Mouse (Mus musculus): Measurements from ENCODE around the gene Il17re. TPM values are rescaled to one million over a fixed set of nuclear protein-coding genes. Genes with fewer than 3 reads are reported as not detected.

Gene Il17re
- polyA plus RNA-seq, 1 experiment from 2014 or later = 0.40 TPM

- Histone ChIP-seq H3K4me3 (ENCODE audit: low read depth, low read length) (no peak overlapping the region), H3K9me3 (ENCODE audit: control insufficient read depth, low read length) (no peaks in the 10 kb centered on the region; the same call in 1 of the 2 replicates), H3K27ac (ENCODE audit: low read depth, low read length) (no peak overlapping the region), H3K36me3 (ENCODE audit: control insufficient read depth, insufficient read depth, low read length) (no peaks in the 10 kb centered on the region), H3K9ac (ENCODE audit: low read length) (no peak overlapping the region), H3K4me2 (no peak overlapping the region), H3K27me3 (ENCODE audit: control insufficient read depth, insufficient read depth, low read length) (no peaks in the 10 kb centered on the region), H3K4me1 (ENCODE audit: control insufficient read depth, insufficient read depth, low read length) (no peaks in the 10 kb centered on the region)
- DNase-seq (ENCODE audit: low spot score, missing footprints) (peak; percentile 49), ATAC-seq (ENCODE audit: low FRiP score) (no peak)
- WGBS = 93% methylated on average over 16 of the region's 16 CpGs
Observed at GRCm38 (mm10) chr6:113428006-113428405, 30.3 kb upstream of the Il17re start.

- H3K9me3 ChIP-seq (ENCODE audit: control insufficient read depth, low read length) = no peaks in the 10 kb centered on the region; the same call in 1 of the 2 replicates
- no peaks in the 10 kb centered on the region for H3K4me1 ChIP-seq (ENCODE audit: control insufficient read depth, insufficient read depth, low read length)
- no peak overlapping the region for H3K9ac ChIP-seq (ENCODE audit: low read length)
- no peak overlapping the region for H3K4me3 ChIP-seq (ENCODE audit: low read depth, low read length)
- ATAC-seq (ENCODE audit: low FRiP score) = no peak
- no peak overlapping the region for H3K27ac ChIP-seq (ENCODE audit: low read depth, low read length)
- H3K4me2 ChIP-seq = no peak overlapping the region
- H3K27me3 ChIP-seq (ENCODE audit: control insufficient read depth, insufficient read depth, low read length) = no peaks in the 10 kb centered on the region
- 81% methylated on average over 3 of the region's 3 CpGs for WGBS
- no peak for DNase-seq (ENCODE audit: low spot score, missing footprints)
- no peaks in the 10 kb centered on the region for H3K36me3 ChIP-seq (ENCODE audit: control insufficient read depth, insufficient read depth, low read length)
Observed at GRCm38 (mm10) chr6:113429965-113430364, 28.3 kb upstream of the Il17re start.

- peak; percentile 28 for DNase-seq (ENCODE audit: low spot score, missing footprints)
- Histone ChIP-seq H3K4me3 (ENCODE audit: low read depth, low read length) (no peak overlapping the region), H3K36me3 (ENCODE audit: control insufficient read depth, insufficient read depth, low read length) (no peaks in the 10 kb centered on the region), H3K4me2 (no peak overlapping the region), H3K9me3 (ENCODE audit: control insufficient read depth, low read length) (no peaks in the 10 kb centered on the region; the same call in 1 of the 2 replicates), H3K27ac (ENCODE audit: low read depth, low read length) (no peak overlapping the region), H3K27me3 (ENCODE audit: control insufficient read depth, insufficient read depth, low read length) (no peaks in the 10 kb centered on the region), H3K4me1 (ENCODE audit: control insufficient read depth, insufficient read depth, low read length) (no peaks in the 10 kb centered on the region), H3K9ac (ENCODE audit: low read length) (no peak overlapping the region)
- 64% methylated on average over 3 of the region's 3 CpGs for WGBS
- no peak for ATAC-seq (ENCODE audit: low FRiP score)
Observed at GRCm38 (mm10) chr6:113430846-113431245, 27.4 kb upstream of the Il17re start.

- Histone ChIP-seq H3K9me3 (ENCODE audit: control insufficient read depth, low read length) (no peaks in the 10 kb centered on the region; the same call in 1 of the 2 replicates), H3K9ac (ENCODE audit: low read length) (no peak overlapping the region), H3K27ac (ENCODE audit: low read depth, low read length) (no peak overlapping the region), H3K4me3 (ENCODE audit: low read depth, low read length) (no peak overlapping the region), H3K27me3 (ENCODE audit: control insufficient read depth, insufficient read depth, low read length) (no peaks in the 10 kb centered on the region), H3K36me3 (ENCODE audit: control insufficient read depth, insufficient read depth, low read length) (no peaks in the 10 kb centered on the region), H3K4me1 (ENCODE audit: control insufficient read depth, insufficient read depth, low read length) (no peaks in the 10 kb centered on the region), H3K4me2 (no peak overlapping the region)
- DNase-seq (ENCODE audit: low spot score, missing footprints) = peak; percentile 67
- ATAC-seq (ENCODE audit: low FRiP score) = no peak
- WGBS = 69% methylated on average over 3 of the region's 3 CpGs
Observed at GRCm38 (mm10) chr6:113431801-113432200, 26.5 kb upstream of the Il17re start.

DNA sequence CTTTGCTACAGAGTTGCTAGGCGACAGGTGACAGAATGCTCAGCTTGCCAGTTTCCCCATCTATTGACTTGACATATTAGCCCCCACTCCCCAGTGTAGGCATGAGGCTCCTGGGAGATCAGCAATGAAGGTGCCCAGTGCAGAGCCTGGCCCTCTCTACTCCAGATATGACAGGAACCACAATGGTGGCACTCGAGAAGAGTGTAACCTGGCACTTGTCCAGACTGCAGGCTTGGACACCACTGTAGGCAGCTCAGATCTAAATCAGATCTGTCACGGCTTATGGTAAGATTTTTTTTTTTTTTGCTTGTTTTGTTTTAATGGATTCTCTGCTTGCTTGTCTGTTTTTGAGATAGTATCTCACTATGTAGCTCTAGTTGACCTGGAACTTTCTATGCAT lies 24.6 kb upstream of the Il17re start:
- Histone ChIP-seq H3K27ac (ENCODE audit: low read depth, low read length) (no peak overlapping the region), H3K4me3 (ENCODE audit: low read depth, low read length) (no peak overlapping the region), H3K36me3 (ENCODE audit: control insufficient read depth, insufficient read depth, low read length) (no peaks in the 10 kb centered on the region), H3K9ac (ENCODE audit: low read length) (no peak overlapping the region), H3K4me1 (ENCODE audit: control insufficient read depth, insufficient read depth, low read length) (no peaks in the 10 kb centered on the region), H3K4me2 (no peak overlapping the region), H3K27me3 (ENCODE audit: control insufficient read depth, insufficient read depth, low read length) (no peaks in the 10 kb centered on the region), H3K9me3 (ENCODE audit: control insufficient read depth, low read length) (no peaks in the 10 kb centered on the region)
- ATAC-seq (ENCODE audit: low FRiP score) (no peak), DNase-seq (ENCODE audit: low spot score, missing footprints) (no peak)
- 78% methylated on average over 3 of the region's 3 CpGs for WGBS

DNA sequence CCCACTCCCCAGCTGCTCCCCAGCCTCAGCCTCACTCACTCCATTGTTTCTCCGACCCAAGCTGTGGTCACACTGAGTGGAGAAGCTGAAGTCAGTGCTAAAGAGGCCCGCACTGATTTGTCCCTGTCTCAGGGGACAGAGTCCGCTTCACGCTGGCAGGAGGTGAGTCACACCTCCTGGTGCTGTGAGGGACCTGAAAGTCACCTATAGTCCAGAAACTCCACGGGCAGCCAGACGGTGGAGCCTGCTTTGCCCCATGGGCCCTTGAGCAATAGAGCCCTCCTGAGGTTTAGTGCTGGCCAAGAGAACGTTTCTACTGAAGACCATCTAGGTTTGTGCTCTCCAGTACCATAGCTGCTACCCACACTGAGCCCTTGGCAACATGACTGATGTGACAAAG lies 23.6 kb upstream of the Il17re start:
- no peak overlapping the region for H3K9ac ChIP-seq (ENCODE audit: low read length)
- no peak overlapping the region for H3K27ac ChIP-seq (ENCODE audit: low read depth, low read length)
- no peak for ATAC-seq (ENCODE audit: low FRiP score)
- WGBS = 75% methylated on average over 7 of the region's 7 CpGs
- no peak overlapping the region for H3K4me2 ChIP-seq
- no peak overlapping the region for H3K4me3 ChIP-seq (ENCODE audit: low read depth, low read length)
- no peaks in the 10 kb centered on the region for H3K9me3 ChIP-seq (ENCODE audit: control insufficient read depth, low read length)
- DNase-seq (ENCODE audit: low spot score, missing footprints) = no peak
- no peaks in the 10 kb centered on the region for H3K36me3 ChIP-seq (ENCODE audit: control insufficient read depth, insufficient read depth, low read length)
- H3K27me3 ChIP-seq (ENCODE audit: control insufficient read depth, insufficient read depth, low read length) = no peaks in the 10 kb centered on the region
- no peaks in the 10 kb centered on the region for H3K4me1 ChIP-seq (ENCODE audit: control insufficient read depth, insufficient read depth, low read length)

GRCm38 (mm10) chr6:113435664-113436205 lies 22.5 kb upstream of the Il17re start, which contains the start of gene Cidec:
Gene Cidec (minus strand): TSS chr6:113435760.
- ATAC-seq (ENCODE audit: low FRiP score) = no peak
- Histone ChIP-seq H3K4me1 (ENCODE audit: control insufficient read depth, insufficient read depth, low read length) (no peaks in the 10 kb centered on the region), H3K4me3 (ENCODE audit: low read depth, low read length) (no peak within 1 kb of the TSS), H3K9me3 (ENCODE audit: control insufficient read depth, low read length) (no peaks in the 10 kb centered on the region), H3K27ac (ENCODE audit: low read depth, low read length) (no peak within 1 kb of the TSS), H3K27me3 (ENCODE audit: control insufficient read depth, insufficient read depth, low read length) (no peaks in the 10 kb centered on the region), H3K4me2 (no peak within 1 kb of the TSS), H3K36me3 (ENCODE audit: control insufficient read depth, insufficient read depth, low read length) (no peaks in the 10 kb centered on the region), H3K9ac (ENCODE audit: low read length) (no peak within 1 kb of the TSS)
- 75% methylated on average over 9 of the region's 9 CpGs for WGBS
- peak; percentile 72 for DNase-seq (ENCODE audit: low spot score, missing footprints)

- Histone ChIP-seq H3K27me3 (ENCODE audit: control insufficient read depth, insufficient read depth, low read length) (no peaks in the 10 kb centered on the region), H3K4me3 (ENCODE audit: low read depth, low read length) (no peak overlapping the region), H3K27ac (ENCODE audit: low read depth, low read length) (no peak overlapping the region), H3K9me3 (ENCODE audit: control insufficient read depth, low read length) (no peaks in the 10 kb centered on the region), H3K36me3 (ENCODE audit: control insufficient read depth, insufficient read depth, low read length) (no peaks in the 10 kb centered on the region), H3K4me1 (ENCODE audit: control insufficient read depth, insufficient read depth, low read length) (no peaks in the 10 kb centered on the region), H3K9ac (ENCODE audit: low read length) (no peak overlapping the region), H3K4me2 (no peak overlapping the region)
- ATAC-seq (ENCODE audit: low FRiP score) (no peak), DNase-seq (ENCODE audit: low spot score, missing footprints) (peak; percentile 79)
- 82% methylated on average over 12 of the region's 12 CpGs for WGBS
Observed at GRCm38 (mm10) chr6:113437135-113437534, 21.1 kb upstream of the Il17re start.

- H3K4me3 ChIP-seq (ENCODE audit: low read depth, low read length) = no peak overlapping the region
- H3K9me3 ChIP-seq (ENCODE audit: control insufficient read depth, low read length) = no peaks in the 10 kb centered on the region
- no peak overlapping the region for H3K27ac ChIP-seq (ENCODE audit: low read depth, low read length)
- DNase-seq (ENCODE audit: low spot score, missing footprints) (peak; percentile 78), ATAC-seq (ENCODE audit: low FRiP score) (no peak)
- H3K27me3 ChIP-seq (ENCODE audit: control insufficient read depth, insufficient read depth, low read length) = no peaks in the 10 kb centered on the region
- H3K36me3 ChIP-seq (ENCODE audit: control insufficient read depth, insufficient read depth, low read length) = no peaks in the 10 kb centered on the region
- H3K4me2 ChIP-seq = no peak overlapping the region
- peaks cover 7% of the 10 kb centered on the region; the same call in 1 of the 2 replicates for H3K4me1 ChIP-seq (ENCODE audit: control insufficient read depth, insufficient read depth, low read length)
- H3K9ac ChIP-seq (ENCODE audit: low read length) = no peak overlapping the region
- WGBS = 71% methylated on average over 12 of the region's 12 CpGs
Observed at GRCm38 (mm10) chr6:113438721-113439430, 19.4 kb upstream of the Il17re start.

Data from midbrain, embryonic 11.5 days (tissue).